Mouse (Mus musculus): ENCODE results near the gene Frs3. TPM values are rescaled to one million over a fixed set of nuclear protein-coding genes. Genes with fewer than 3 reads are reported as not detected.

The Frs3 gene
- polyA plus RNA-seq, 1 experiment from 2014 or later, result 16.1 TPM

Other genes starting within 250 kb of the Frs3 start
- gene Taf8, start 186.7 kb upstream of the Frs3 start, polyA plus RNA-seq (2014; fragmentation: Nextera tagmentation; extraction: Ambion mirVana), result 24.0 and 25.9 TPM in 2 replicates
- 60.6 and 67.2 TPM in 2 replicates for gene Ccnd3, start 184.0 kb upstream of the Frs3 start, polyA plus RNA-seq (2014; fragmentation: Nextera tagmentation; extraction: Ambion mirVana)
- 25.1 and 33.2 TPM in 2 replicates for gene Bysl, start 77.5 kb upstream of the Frs3 start, polyA plus RNA-seq (2014; fragmentation: Nextera tagmentation; extraction: Ambion mirVana)
- gene Med20, start 77.4 kb upstream of the Frs3 start, polyA plus RNA-seq (2014; fragmentation: Nextera tagmentation; extraction: Ambion mirVana), result 55.4 and 55.5 TPM in 2 replicates
- 1.8 and 3.6 TPM in 2 replicates for gene Gm20517, start 77.4 kb upstream of the Frs3 start, polyA plus RNA-seq (2014; fragmentation: Nextera tagmentation; extraction: Ambion mirVana)
- gene Usp49, start 58.3 kb upstream of the Frs3 start, polyA plus RNA-seq (2014; fragmentation: Nextera tagmentation; extraction: Ambion mirVana), result 5.9 and 6.6 TPM in 2 replicates
- gene Tomm6, start 644 bp upstream of the Frs3 start, polyA plus RNA-seq (2014; fragmentation: Nextera tagmentation; extraction: Ambion mirVana), result 309 and 324 TPM in 2 replicates
- gene Gm21981, start 5.4 kb downstream of the Frs3 start, polyA plus RNA-seq (2014; fragmentation: Nextera tagmentation; extraction: Ambion mirVana), result 4.7 and 4.8 TPM in 2 replicates
- 0.42 and 0.62 TPM in 2 replicates for gene Prickle4, start 5.7 kb downstream of the Frs3 start, polyA plus RNA-seq (2014; fragmentation: Nextera tagmentation; extraction: Ambion mirVana)
- gene Pgc, start 37.8 kb downstream of the Frs3 start, polyA plus RNA-seq (2014; fragmentation: Nextera tagmentation; extraction: Ambion mirVana), result not detected in 2 replicates
- gene Tfeb, start 48.0 kb downstream of the Frs3 start, polyA plus RNA-seq (2014; fragmentation: Nextera tagmentation; extraction: Ambion mirVana), result 2.2 and 2.4 TPM in 2 replicates
- gene Mdfi, start 145.7 kb downstream of the Frs3 start, polyA plus RNA-seq (2014; fragmentation: Nextera tagmentation; extraction: Ambion mirVana), result 10.4 and 12.4 TPM in 2 replicates
- 20.3 and 29.9 TPM in 2 replicates for gene Foxp4, start 235.6 kb downstream of the Frs3 start, polyA plus RNA-seq (2014; fragmentation: Nextera tagmentation; extraction: Ambion mirVana)

All from forebrain, embryonic 14.5 days (tissue).